Mouse (Mus musculus): ENCODE measurements around the gene B230217C12Rik. TPM values are rescaled to one million over a fixed set of nuclear protein-coding genes. Genes with fewer than 3 reads are reported as not detected.
"Not testable (repeated sequence)": the region's sequence is repeated elsewhere in the genome, so short reads cannot be mapped to it uniquely, and the experiment has no call there.

Gene B230217C12Rik
- total RNA-seq, 2 experiments from 2014 or later = 0.83 to 0.87 TPM

- intact Hi-C loops (cut with DNase I) = no loop called here
- DNase-seq (ENCODE audit: low spot score) = no peak
These were observed 17.6 kb upstream of the B230217C12Rik start for GRCm38 (mm10) chr11:97822840-97823603.

DNA sequence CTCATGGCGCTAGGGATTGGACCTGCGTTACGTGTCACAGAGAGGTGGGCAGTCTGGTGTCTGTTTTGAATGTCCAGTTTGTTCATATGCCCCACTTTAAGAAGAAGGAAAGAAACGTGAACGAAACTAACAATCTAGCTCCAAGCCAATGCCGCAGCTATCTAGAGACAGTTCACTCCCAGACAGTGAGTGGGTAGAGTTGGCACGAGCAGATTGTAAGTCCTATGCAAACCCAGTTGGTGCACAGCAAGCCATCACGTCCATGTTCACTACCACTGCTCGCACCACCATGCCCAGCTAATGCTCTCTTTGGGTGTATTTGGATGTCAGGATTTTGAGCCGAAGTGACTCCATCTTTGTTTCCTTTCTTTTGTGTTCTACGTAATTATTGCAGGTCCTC lies 16.4 kb upstream of the B230217C12Rik start:
- intact Hi-C loops (cut with DNase I) = no loop called here
- DNase-seq (ENCODE audit: low spot score) = no peak

DNA sequence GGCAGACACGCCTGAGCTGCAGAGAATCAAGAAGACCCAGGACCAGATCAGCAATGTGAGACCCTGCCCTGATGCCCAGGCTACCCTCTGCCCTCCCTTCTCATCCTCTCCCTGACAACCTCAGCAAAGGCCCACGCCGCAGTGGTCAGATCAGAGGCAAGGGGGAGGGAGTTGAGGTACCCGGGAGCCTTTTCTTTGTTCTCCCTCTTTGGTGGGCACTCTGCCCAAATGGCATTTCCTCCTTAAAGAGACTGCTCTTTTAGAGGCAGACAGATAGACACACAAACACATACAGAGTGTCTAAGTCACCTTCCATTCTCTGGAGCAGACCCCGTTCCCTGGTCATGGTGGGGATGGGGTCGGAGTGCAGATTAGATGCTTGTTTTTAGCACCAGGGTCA lies 15.7 kb upstream of the B230217C12Rik start:
- intact Hi-C loops (cut with DNase I) = no loop called here
- DNase-seq (ENCODE audit: low spot score) = no peak

DNA sequence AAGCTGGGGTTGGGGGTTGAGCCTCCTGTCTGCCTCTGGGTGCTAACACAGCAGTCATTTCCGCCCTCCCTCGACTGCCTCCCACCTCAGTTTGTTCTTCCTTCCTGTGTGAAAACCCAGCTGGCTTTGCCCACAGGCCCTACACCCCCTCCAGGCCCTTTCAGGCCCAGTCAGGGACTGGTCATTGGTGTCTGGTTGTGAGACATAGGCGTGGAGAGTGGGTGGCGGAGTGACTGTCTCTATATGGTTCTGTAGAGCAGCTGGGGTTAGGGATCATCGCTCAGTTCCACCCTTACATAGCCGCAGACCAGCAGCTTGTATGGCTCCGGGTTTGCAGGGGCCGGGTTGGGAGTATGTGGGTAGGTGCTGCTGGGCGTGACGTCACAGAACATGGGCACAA lies 15.3 kb upstream of the B230217C12Rik start:
- DNase-seq (ENCODE audit: low spot score) = no peak
- intact Hi-C loops (cut with DNase I) = no loop called here

DNA sequence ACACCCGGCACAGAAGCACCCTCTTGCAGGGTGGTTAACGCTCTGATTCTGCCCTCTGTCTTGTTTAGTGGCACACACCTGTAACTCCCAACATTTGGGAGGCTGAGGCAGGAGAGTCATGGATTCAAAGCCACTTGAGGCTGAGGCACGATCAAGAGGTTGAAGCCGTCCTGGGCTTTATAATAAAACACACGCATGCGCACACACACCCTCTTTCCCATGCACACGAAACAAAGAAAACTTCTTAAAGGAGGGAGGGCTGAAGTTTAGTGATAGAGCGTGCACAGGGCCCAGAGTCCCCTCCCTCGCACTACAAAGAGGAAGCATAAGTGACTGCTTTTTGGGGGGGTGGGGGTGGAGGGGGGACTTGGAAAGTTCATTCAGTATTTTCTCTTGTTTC lies 14.6 kb upstream of the B230217C12Rik start:
- no peak for DNase-seq (ENCODE audit: low spot score)
- intact Hi-C loops (cut with DNase I) = no loop called here

DNA sequence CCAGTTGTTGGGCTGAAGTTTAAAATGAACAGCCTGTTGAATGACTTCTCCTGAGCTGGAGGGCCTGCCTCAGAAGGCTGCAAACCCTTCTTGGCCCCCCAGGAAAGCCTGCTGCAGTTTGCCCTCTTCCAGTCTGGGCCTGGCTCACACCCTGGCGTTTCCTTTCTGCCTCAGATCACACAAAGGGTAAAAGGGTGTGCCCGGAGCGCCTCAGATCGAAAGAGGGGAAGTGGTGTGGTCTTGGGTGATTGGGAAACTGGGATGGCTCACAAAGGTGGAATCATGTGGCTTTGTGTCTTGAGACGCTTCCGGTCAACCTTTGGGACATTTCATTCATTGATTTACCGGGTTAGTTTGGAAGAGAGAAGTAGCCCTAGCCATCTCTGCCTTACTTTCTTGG lies 14.2 kb upstream of the B230217C12Rik start:
- intact Hi-C loops (cut with DNase I) = no loop called here
- no peak for DNase-seq (ENCODE audit: low spot score)

- intact Hi-C loops (cut with DNase I) = no loop called here
- no peak for DNase-seq (ENCODE audit: low spot score)
These were observed 12.9 kb upstream of the B230217C12Rik start for GRCm38 (mm10) chr11:97827654-97828053.

- DNase-seq (ENCODE audit: low spot score) = no peak
- intact Hi-C loops (cut with DNase I) = no loop called here
These were observed 11.2 kb upstream of the B230217C12Rik start for GRCm38 (mm10) chr11:97829365-97829764.

DNA sequence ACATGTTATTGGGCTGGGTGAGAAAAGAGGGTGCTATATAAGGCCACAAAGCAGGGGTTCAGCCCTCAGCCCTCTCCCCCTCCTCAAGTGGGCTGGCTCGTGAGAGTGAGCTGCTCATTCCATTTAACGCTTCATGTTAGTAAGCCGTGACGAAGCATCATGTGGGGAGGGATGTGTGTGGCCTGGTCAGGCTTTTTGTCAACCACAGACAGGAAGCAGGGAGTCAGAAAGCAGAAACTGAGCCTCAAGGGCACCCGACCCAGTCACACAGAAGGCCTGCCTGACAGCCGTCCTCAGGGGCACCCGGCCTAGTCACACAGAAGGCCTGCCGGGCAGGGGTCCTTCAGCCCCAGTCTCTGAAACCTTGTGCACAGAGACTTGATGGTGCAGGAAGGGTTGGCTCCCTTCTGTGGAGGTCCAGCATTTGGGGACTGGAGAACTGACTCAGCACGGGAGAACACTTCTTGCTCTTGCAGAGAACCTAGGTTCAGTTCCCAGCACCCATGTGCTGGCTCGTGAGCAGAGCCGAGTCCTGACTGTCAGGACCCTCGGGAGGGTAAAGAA lies 10.6 kb upstream of the B230217C12Rik start:
- DNase-seq (ENCODE audit: low spot score) = no peak
- intact Hi-C loops (cut with DNase I) = no loop called here

GRCm38 (mm10) chr11:97830501-97830900 lies 10.1 kb upstream of the B230217C12Rik start:
- DNase-seq (ENCODE audit: low spot score) = no peak
- intact Hi-C loops (cut with DNase I) = no loop called here

- intact Hi-C loops (cut with DNase I) = no loop called here
- peak; percentile 51 for DNase-seq (ENCODE audit: low spot score)
These were observed 8.6 kb upstream of the B230217C12Rik start for GRCm38 (mm10) chr11:97832001-97832400.

GRCm38 (mm10) chr11:97833352-97833751 lies 7.2 kb upstream of the B230217C12Rik start:
- DNase-seq (ENCODE audit: low spot score) = no peak
- intact Hi-C loops (cut with DNase I) = no loop called here

DNA sequence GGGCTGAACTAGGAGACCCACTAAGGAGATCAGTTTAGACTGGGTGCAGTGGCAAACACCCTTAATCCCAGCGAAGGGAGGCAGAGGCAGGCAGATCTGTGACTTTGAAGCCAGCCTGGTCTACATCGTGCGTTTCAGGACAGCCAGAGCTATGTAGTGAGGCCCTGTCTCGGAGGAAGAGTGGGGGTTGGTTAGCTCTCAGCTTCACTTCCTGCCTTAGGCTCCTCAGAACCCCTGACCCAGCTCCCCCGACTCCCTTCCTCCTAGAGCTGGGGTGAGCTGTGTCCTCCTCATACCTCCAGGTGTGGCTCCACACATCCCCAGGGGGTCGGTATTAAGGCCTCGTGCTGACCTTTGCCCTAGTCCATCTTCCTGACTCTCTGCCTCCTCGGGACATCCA lies 4.0 kb upstream of the B230217C12Rik start:
- DNase-seq (ENCODE audit: low spot score) = no peak
- intact Hi-C loops (cut with DNase I) = no loop called here

DNA sequence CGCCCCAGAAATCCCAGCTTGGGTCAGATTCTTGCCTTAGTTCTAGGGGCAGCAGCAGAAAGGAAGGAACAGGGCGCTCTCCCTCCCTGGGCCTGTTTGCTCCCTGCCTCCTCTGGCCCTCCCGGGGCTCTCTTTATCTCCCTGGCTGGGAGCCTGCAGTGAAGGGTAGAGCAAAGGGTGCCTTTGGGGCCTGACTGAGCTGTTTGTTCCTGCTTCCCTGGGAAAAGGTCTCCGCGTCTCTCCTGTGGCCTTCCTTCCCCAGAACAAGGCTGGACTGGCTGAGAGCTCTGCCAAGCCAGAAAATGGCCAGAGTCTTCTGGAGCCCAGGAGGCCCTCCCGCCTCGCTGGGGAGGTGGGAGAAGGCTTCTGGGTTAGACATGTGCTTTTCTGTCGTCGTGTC lies 3.5 kb upstream of the B230217C12Rik start:
- DNase-seq (ENCODE audit: low spot score); intact Hi-C loops (cut with DNase I): not testable (repeated sequence)

GRCm38 (mm10) chr11:97837641-97838149 lies 2.9 kb upstream of the B230217C12Rik start:
- intact Hi-C loops (cut with DNase I) = no loop called here
- no peak for DNase-seq (ENCODE audit: low spot score)

- intact Hi-C loops (cut with DNase I) = no loop called here
- no peak for DNase-seq (ENCODE audit: low spot score)
These were observed 1.7 kb upstream of the B230217C12Rik start for GRCm38 (mm10) chr11:97838779-97839440.

DNA sequence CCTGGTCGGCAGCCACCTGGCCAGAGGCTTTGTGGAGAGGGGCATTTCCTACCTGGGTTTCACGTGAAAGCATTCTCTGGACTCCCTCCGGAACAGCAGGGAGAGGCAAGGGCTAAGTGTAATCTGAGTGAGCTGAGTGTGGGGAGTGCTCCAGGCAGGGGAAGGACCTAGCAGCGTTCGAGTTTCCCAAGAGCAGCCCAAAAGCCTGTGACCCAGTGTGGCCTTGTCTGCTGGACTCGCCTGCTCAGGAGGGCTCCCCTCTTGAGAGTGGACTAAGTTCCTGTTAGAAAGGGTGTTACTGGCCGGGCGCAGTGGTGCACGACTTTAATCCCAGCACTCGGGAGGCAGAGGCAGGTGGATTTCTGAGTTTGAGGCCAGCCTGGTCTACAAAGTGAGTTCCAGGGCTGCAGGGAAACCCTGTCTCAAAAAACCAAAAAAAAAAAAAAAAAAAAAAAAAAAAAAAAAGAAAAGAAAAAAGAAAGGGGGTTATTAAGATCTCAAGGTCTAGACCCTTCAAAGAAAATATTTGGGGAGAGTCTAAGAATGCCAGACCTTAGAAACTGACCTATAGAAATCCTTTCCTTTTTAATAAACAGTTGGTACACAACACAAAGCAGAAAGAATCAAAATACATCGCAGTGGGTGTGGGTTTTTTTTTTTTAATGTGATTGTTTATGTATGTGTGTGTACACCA lies 992 bp upstream of the B230217C12Rik start:
- DNase-seq (ENCODE audit: low spot score) = no peak
- intact Hi-C loops (cut with DNase I) = loop anchor here (2.0 to 5.0 kb wide), 2 partner anchors 39 to 43 kb away; partner anchors contain the start of gene Fbxo47

- intact Hi-C loops (cut with DNase I) = loop anchor here (2.0 to 5.0 kb wide), 2 partner anchors 39 to 42 kb away; partner anchors contain the start of gene Fbxo47
These were observed 467 bp upstream of the B230217C12Rik start for GRCm38 (mm10) chr11:97840135-97840490.

GRCm38 (mm10) chr11:97840991-97841661 lies 546 bp downstream of the B230217C12Rik start:
- intact Hi-C loops (cut with DNase I) = loop anchor here (2.0 to 5.0 kb wide), 2 partner anchors 40 to 41 kb away; partner anchors contain the start of gene Fbxo47
- peak; percentile 58 for DNase-seq (ENCODE audit: low spot score)

More at GRCm38 (mm10) chr11:97840135-97840490, 467 bp upstream of the B230217C12Rik start:
- no peak for DNase-seq (ENCODE audit: low spot score)

DNA sequence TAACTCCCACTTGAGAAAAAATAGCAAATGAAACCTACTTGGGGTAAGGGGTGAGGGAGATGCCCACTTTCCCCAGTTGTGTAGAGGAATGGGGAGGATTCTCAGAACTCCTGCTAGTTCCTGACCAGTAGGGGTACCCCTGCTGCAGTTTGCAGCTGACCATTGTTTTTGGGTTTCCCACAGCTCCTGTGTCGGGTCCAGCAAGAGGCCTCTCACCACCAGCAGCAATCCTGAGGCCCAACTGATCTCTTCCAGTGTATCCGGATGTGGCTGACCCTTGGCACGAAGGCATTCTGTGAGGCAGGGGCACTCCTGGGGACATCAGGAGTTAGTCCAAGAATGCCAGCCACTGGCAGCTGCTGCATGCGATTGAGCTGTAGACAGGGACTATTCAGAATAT lies 1.4 kb downstream of the B230217C12Rik start:
- intact Hi-C loops (cut with DNase I) = loop anchor here (5.0 kb wide), 1 partner anchor 40 kb away; the partner anchor contains the start of gene Fbxo47
- no peak for DNase-seq (ENCODE audit: low spot score)

All from heart, postnatal 25 days (tissue).